9 mouse cellular contexts compared by ENCODE assay signal in the genomic region with DNA sequence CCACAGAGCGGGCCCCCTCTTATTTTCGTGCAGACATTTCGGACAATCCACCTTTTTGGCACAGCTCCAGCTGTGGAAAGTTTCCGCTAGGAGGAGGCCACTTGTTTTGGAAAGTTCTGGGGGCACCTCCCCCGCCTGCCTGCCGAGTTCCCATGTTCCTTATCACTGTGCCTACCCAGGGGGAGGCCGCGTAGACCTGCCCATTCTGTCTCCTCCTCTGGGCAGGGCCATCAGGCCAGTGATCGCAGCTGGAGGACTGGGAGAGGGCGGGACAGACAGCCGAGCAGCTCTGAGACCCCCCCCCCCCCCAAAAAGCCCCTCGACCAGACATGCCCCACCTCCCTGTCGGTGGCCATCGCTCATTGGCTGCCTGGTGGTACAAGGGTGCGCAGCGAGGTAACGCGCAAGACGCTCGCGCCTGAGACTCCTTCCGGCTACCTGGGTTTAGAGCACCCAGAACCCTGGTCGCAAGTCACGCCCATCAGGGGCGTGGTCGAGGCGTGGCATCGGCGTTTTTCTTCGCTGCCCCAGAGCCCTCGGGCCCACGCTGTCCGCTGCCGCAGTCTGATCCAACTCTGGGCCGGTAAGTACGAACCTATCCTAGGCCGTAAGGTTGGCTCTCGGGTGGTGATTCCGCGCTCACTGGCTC. TPM values are rescaled to one million over a fixed set of nuclear protein-coding genes. Genes with fewer than 3 reads are reported as not detected.
DNase-seq lines count a peak whose midpoint lies in the region; ATAC-seq lines count a peak whose summit lies in the region.
"Had no signal": no experiment of that assay in that cellular context is flagged by ENCODE, and none has a peak within 500 bp of the region (broad histone marks: within the 10 kb centered on the region; RNA-seq: fewer than 3 reads in every experiment).

TSS of gene Isyna1 (plus strand) at position 413 of the 649 bp plus-strand sequence.

- WGBS in intestine, embryonic 14.5 days: under 1% methylated on average over 40 of the region's 40 CpGs
- under 1% methylated on average over 40 of the region's 40 CpGs for WGBS in midbrain, embryonic 10.5 days

- H3K4me1 ChIP-seq in intestine, embryonic 14.5 days (replicated peaks; ENCODE audit: control insufficient read depth, insufficient read depth, low read length): peaks cover 36% of the 10 kb centered on the region
- H3K4me1 ChIP-seq in midbrain, embryonic 10.5 days: peaks cover 61% of the 10 kb centered on the region

- H3K4me2 ChIP-seq in intestine, embryonic 14.5 days (ENCODE audit: low read length): peak within 1 kb of the TSS; percentile 89

- intact Hi-C loops in left cerebral cortex, postnatal 4 days (cut with DNase I): no loop called here

- H3K4me3 ChIP-seq in intestine, embryonic 14.5 days (ENCODE audit: low read depth, low read length): peak within 1 kb of the TSS; percentile 66
- H3K4me3 ChIP-seq in midbrain, embryonic 10.5 days: peak within 1 kb of the TSS; percentile 69

- peak; percentile 90 for ATAC-seq in intestine, embryonic 14.5 days (replicated peaks; ENCODE audit: low FRiP score, low TSS enrichment, low read depth)

- no peaks in the 10 kb centered on the region for H3K27me3 ChIP-seq in intestine, embryonic 14.5 days (replicated peaks; ENCODE audit: control insufficient read depth, insufficient read depth, low read length)
- peaks cover 38% of the 10 kb centered on the region for H3K27me3 ChIP-seq in midbrain, embryonic 10.5 days (ENCODE audit: low read depth, poor library complexity, severe bottlenecking)
- H3K27me3 ChIP-seq: Patski had no signal

- no peaks in the 10 kb centered on the region for H3K9me3 ChIP-seq in intestine, embryonic 14.5 days (ENCODE audit: control insufficient read depth, low read length)
- no peaks in the 10 kb centered on the region for H3K9me3 ChIP-seq in midbrain, embryonic 10.5 days (replicated peaks)

- H3K9ac ChIP-seq in intestine, embryonic 14.5 days (ENCODE audit: low read length): peak within 1 kb of the TSS; percentile 65

- peak within 1 kb of the TSS; percentile 83 for H3K27ac ChIP-seq in intestine, embryonic 14.5 days (ENCODE audit: low read depth)
- H3K27ac ChIP-seq in midbrain, embryonic 10.5 days (replicated peaks): peak within 1 kb of the TSS; percentile 84

- DNase-seq in left cerebral cortex, adult 18-20 months (ENCODE audit: low spot score in 2 of 2): peak; percentile 71 to 77
- DNase-seq in left cerebral cortex, adult 11 months (ENCODE audit: low spot score): no peak
- DNase-seq in embryo, embryonic 11.5 days (ENCODE audit: low read depth, low spot score): peak; percentile 96
- DNase-seq in gastrocnemius, postnatal 4 days (ENCODE audit: low spot score in 2 of 2): peak in 1 of 2 experiments; percentile 72
- DNase-seq in intestine, embryonic 14.5 days (ENCODE audit: low spot score): peak; percentile 94
- peak; percentile 72 for DNase-seq in left cerebral cortex, postnatal 4 days
- DNase-seq in midbrain, embryonic 10.5 days (ENCODE audit: low spot score): peak; percentile 93
- peak; percentile 73 for DNase-seq in skeletal muscle tissue, adult 2 months (ENCODE audit: low read depth, low spot score)

- peaks cover 34% of the 10 kb centered on the region for H3K36me3 ChIP-seq in intestine, embryonic 14.5 days (ENCODE audit: control insufficient read depth, insufficient read depth, low read length)
- peaks cover 56% of the 10 kb centered on the region for H3K36me3 ChIP-seq in midbrain, embryonic 10.5 days

RNA-seq across cellular contexts. Expression of gene Isyna1, which starts in this region (rescaled TPM):
- total RNA-seq in left cerebral cortex, adult 18-20 months (2021): 10 to 100 TPM; 50.4 to 60.8 TPM
- total RNA-seq in gastrocnemius, postnatal 4 days (2021): 10 to 100 TPM; 22.8 to 31.3 TPM
- 86.8 and 106 TPM in 2 replicates for polyA plus RNA-seq in intestine, embryonic 14.5 days (2014; fragmentation: Nextera tagmentation; extraction: Ambion mirVana)
- 10 to 100 TPM; 87.9 to 88.5 TPM for total RNA-seq in left cerebral cortex, postnatal 4 days (2021)
- polyA plus RNA-seq in midbrain, embryonic 10.5 days (2016; fragmentation: Nextera tagmentation; extraction: Ambion mirVana): 126 and 137 TPM in 2 replicates
